Mouse (Mus musculus): ENCODE data around the gene Wnt2b.

GRCm38 (mm10) chr3:104961066-104962059, at the start of gene Wnt2b:
- TF ChIP-seq CTCF (IDR thresholded peaks at IDR 0.05) = no peak
- TF ChIP-seq EP300 (IDR thresholded peaks at IDR 0.05) = no peak

Data from lung, postnatal 0 days (tissue).